Mouse (Mus musculus): ENCODE results near the gene Prom2.
A peak's percentile ranks its signal among the peaks of the same experiment; 100 is the strongest.

Prom2 gene

GRCm38 (mm10) chr2:127484476-127485170 lies 56.6 kb downstream of the Prom2 start:
- peak; percentile 47 for DNase-seq (ENCODE audit: low spot score)

- no peak for DNase-seq (ENCODE audit: low spot score)
These were observed 58.3 kb downstream of the Prom2 start for GRCm38 (mm10) chr2:127483001-127483400.

GRCm38 (mm10) chr2:127482533-127482911 lies 58.7 kb downstream of the Prom2 start:
- peak; percentile 63 for DNase-seq (ENCODE audit: low spot score)

- no peak for DNase-seq (ENCODE audit: low spot score)
These were observed 59.3 kb downstream of the Prom2 start for GRCm38 (mm10) chr2:127481841-127482532.

- no peak for DNase-seq (ENCODE audit: low spot score)
These were observed 61.5 kb downstream of the Prom2 start for GRCm38 (mm10) chr2:127479763-127480162.

- DNase-seq (ENCODE audit: low spot score): no peak
These were observed 62.1 kb downstream of the Prom2 start for GRCm38 (mm10) chr2:127479210-127479609.
